Mouse (Mus musculus) CH12.LX (cell line): Measurements from ENCODE around the gene Evc2.

Experiments used
- CHD1 ChIP-seq: IDR thresholded peaks from 2 replicates; pipeline ENCODE4 v1.6.1; 2012; ENCODE audit warnings: low read depth, low read length, improper control_type of control experiment, inconsistent platforms
- CTCF ChIP-seq, 2 experiments: IDR thresholded peaks in 1 of 2; conservative IDR thresholded peaks in 1 of 2; 2 replicates each; pipeline ENCODE4 v1.5.1; 2011 to 2012; ENCODE audit warnings: low read depth in 2 of 2, low read length in 2 of 2, improper control_type of control experiment in 1 of 2, inconsistent platforms in 1 of 2, mild to moderate bottlenecking in 1 of 2, moderate library complexity in 1 of 2
- EP300 ChIP-seq: IDR thresholded peaks from 2 replicates; pipeline ENCODE4 v1.6.1; 2011; ENCODE audit warnings: low read length, improper control_type of control experiment
- ETS1 ChIP-seq: conservative IDR thresholded peaks from 2 replicates; pipeline ENCODE4 v1.6.1; 2012; ENCODE audit warnings: low read depth, mild to moderate bottlenecking, inconsistent platforms, low read length, improper control_type of control experiment, moderate library complexity
- JUND ChIP-seq: conservative IDR thresholded peaks from 2 replicates; pipeline ENCODE4 v1.6.1; 2011; ENCODE audit warnings: low read depth, low read length, improper control_type of control experiment
- MAFK ChIP-seq: IDR thresholded peaks from 2 replicates; pipeline ENCODE4 v1.6.1; 2011; ENCODE audit warnings: low read length, improper control_type of control experiment; ENCODE audit not compliant: insufficient replicate concordance
- MEF2A ChIP-seq: IDR thresholded peaks from 2 replicates; pipeline ENCODE4 v1.6.1; 2014; ENCODE audit warnings: low read depth, mild to moderate bottlenecking, inconsistent platforms, low read length, improper control_type of control experiment, borderline replicate concordance
- POLR2A ChIP-seq: IDR thresholded peaks from 2 replicates; pipeline ENCODE4 v1.6.1; 2011; ENCODE audit warnings: low read depth, mild to moderate bottlenecking, improper control_type of control experiment, low read length
- USF1 ChIP-seq: IDR thresholded peaks from 2 replicates; pipeline ENCODE4 v1.6.1; 2014; ENCODE audit warnings: low read depth, mild to moderate bottlenecking, inconsistent platforms, low read length, improper control_type of control experiment
- USF2 ChIP-seq: conservative IDR thresholded peaks from 2 replicates; pipeline ENCODE4 v1.6.1; 2011; ENCODE audit warnings: low read depth, low read length, improper control_type of control experiment
- ZKSCAN1 ChIP-seq: IDR thresholded peaks from 2 replicates; pipeline ENCODE4 v1.6.1; 2012; ENCODE audit warnings: low read depth, inconsistent platforms, low read length, improper control_type of control experiment, borderline replicate concordance
- ZMIZ1 ChIP-seq: IDR thresholded peaks from 2 replicates; pipeline ENCODE4 v1.6.1; 2012; ENCODE audit warnings: low read depth, mild to moderate bottlenecking, inconsistent platforms, low read length, improper control_type of control experiment

DNA sequence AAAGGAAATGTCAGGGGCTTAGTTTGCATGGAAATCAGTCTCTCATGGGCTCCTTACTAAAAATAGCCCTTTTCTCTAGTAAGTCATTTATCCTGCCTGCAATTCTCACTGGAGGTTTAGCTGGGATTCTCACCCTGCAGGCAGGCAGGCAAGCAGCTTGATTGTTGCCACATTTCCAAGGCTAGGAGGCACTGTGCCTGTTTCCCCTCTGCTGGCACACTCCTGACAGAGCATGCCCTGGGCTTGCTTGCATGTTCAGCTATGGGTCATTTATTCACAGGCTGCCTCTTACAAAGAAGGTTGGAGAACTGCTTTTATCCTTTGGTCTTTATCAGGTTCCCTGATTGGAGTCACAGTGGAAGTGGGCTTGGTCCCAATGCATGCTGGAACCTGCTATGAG, 27.5 kb downstream of the Evc2 start:
- TF ChIP-seq ZKSCAN1 (no peak), EP300 (no peak), POLR2A (no peak), CTCF (conservative IDR thresholded peaks at IDR 0.05 in 1 of 2, IDR thresholded peaks at IDR 0.05 in 1 of 2; ENCODE audit: low read depth in 2 of 2, low read length in 2 of 2) (no peak), ZMIZ1 (no peak), MAFK (no peak), USF2 (no peak), MEF2A (no peak), ETS1 (no peak), USF1 (no peak), CHD1 (no peak), JUND (no peak)
